In the genomic region with DNA sequence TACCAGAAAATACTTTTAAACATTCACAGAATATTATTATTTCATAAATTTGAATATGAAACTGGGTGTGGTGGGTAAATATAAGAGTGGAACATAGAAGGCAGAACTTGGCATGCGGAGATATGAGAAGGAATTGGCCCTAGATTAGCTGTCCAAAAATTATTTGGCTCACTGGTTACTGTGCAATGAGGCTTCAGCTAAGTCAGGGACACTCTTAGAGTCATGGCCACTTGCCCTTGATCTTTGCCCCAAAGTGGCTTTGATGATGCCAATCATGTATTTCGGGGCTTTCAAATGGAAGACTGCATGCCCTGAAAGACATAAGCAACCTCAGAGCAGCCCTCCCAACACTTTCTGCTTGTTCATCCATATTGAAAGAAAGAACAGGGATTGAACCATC, we compare ENCODE assay signal across 18 mouse cellular contexts.
A peak's percentile ranks its signal among the peaks of the same experiment; 100 is the strongest.
DNase-seq lines count a peak whose midpoint lies in the region; ATAC-seq lines count a peak whose summit lies in the region.
"Had no signal": no experiment of that assay in that cellular context is flagged by ENCODE, and none has a peak within 500 bp of the region (broad histone marks: within the 10 kb centered on the region; RNA-seq: fewer than 3 reads in every experiment).

No protein-coding gene starts in this region.

- H3K9me3 ChIP-seq in midbrain, embryonic 12.5 days, result no peaks in the 10 kb centered on the region
- no peaks in the 10 kb centered on the region for H3K9me3 ChIP-seq in midbrain, embryonic 11.5 days (ENCODE audit: control insufficient read depth, low read length)
- no peaks in the 10 kb centered on the region for H3K9me3 ChIP-seq in hindbrain, embryonic 13.5 days
- no peaks in the 10 kb centered on the region for H3K9me3 ChIP-seq in neural tube, embryonic 13.5 days
- H3K9me3 ChIP-seq: embryonic facial prominence, embryonic 13.5 days had no signal

- 0 out of 2 replicates have a peak, but pooled peaks have one; percentile 52 for ATAC-seq in midbrain, embryonic 12.5 days (ENCODE audit: low FRiP score, low read depth)
- no peak for ATAC-seq in midbrain, embryonic 11.5 days (ENCODE audit: low FRiP score)
- ATAC-seq in hindbrain, embryonic 13.5 days (ENCODE audit: low FRiP score), result peak; percentile 33; the same call in 1 of the 2 replicates
- no peak for ATAC-seq in neural tube, embryonic 13.5 days (ENCODE audit: low read depth)
- ATAC-seq: intestine, embryonic 16.5 days; Patski had no signal

- no peak overlapping the region for H3K4me3 ChIP-seq in midbrain, embryonic 12.5 days
- H3K4me3 ChIP-seq in midbrain, embryonic 11.5 days (ENCODE audit: low read depth, low read length), result no peak overlapping the region
- H3K4me3 ChIP-seq in hindbrain, embryonic 13.5 days, result no peak overlapping the region
- no peak overlapping the region for H3K4me3 ChIP-seq in neural tube, embryonic 13.5 days
- H3K4me3 ChIP-seq: embryonic facial prominence, embryonic 13.5 days had no signal

- H3K27me3 ChIP-seq in midbrain, embryonic 12.5 days, result no peaks in the 10 kb centered on the region
- H3K27me3 ChIP-seq in midbrain, embryonic 11.5 days (ENCODE audit: control insufficient read depth, insufficient read depth, low read length), result no peaks in the 10 kb centered on the region
- H3K27me3 ChIP-seq in hindbrain, embryonic 13.5 days, result no peaks in the 10 kb centered on the region
- H3K27me3 ChIP-seq in neural tube, embryonic 13.5 days, result no peaks in the 10 kb centered on the region
- H3K27me3 ChIP-seq: embryonic facial prominence, embryonic 13.5 days; Patski had no signal

- H3K4me2 ChIP-seq in midbrain, embryonic 12.5 days (replicated peaks), result no peak overlapping the region
- H3K4me2 ChIP-seq in midbrain, embryonic 11.5 days, result no peak overlapping the region
- no peak overlapping the region for H3K4me2 ChIP-seq in hindbrain, embryonic 13.5 days
- no peak overlapping the region for H3K4me2 ChIP-seq in neural tube, embryonic 13.5 days
- H3K4me2 ChIP-seq: embryonic facial prominence, embryonic 13.5 days; liver, embryonic 11.5 days; lung, embryonic 14.5 days had no signal

- peaks cover 9% of the 10 kb centered on the region; the same call in 1 of the 2 replicates for H3K4me1 ChIP-seq in midbrain, embryonic 12.5 days
- H3K4me1 ChIP-seq in midbrain, embryonic 11.5 days (ENCODE audit: control insufficient read depth, insufficient read depth, low read length), result peaks cover 5% of the 10 kb centered on the region; the same call in 1 of the 2 replicates
- H3K4me1 ChIP-seq in hindbrain, embryonic 13.5 days (replicated peaks), result peaks cover 14% of the 10 kb centered on the region
- H3K4me1 ChIP-seq in neural tube, embryonic 13.5 days (replicated peaks), result peaks cover 13% of the 10 kb centered on the region
- H3K4me1 ChIP-seq: embryonic facial prominence, embryonic 13.5 days had no signal

- peak; percentile 47 to 65 for DNase-seq in cerebellum, postnatal 10 days
- no peak for DNase-seq in cerebellum, adult 11 months
- DNase-seq in midbrain, embryonic 11.5 days (ENCODE audit: low spot score, missing footprints), result no peak
- no peak for DNase-seq in kidney, adult 9 months
- DNase-seq in testis, postnatal 14 days (ENCODE audit: low spot score), result no peak
- DNase-seq: B cell, adult 2 months; cerebellum, postnatal 25 days; gastrocnemius, postnatal 10 days; kidney, postnatal 14 days had no signal

- 0 out of 2 replicates have a peak overlapping the region, but pooled peaks have one; percentile 26 for H3K27ac ChIP-seq in midbrain, embryonic 12.5 days (replicated peaks)
- no peak overlapping the region for H3K27ac ChIP-seq in midbrain, embryonic 11.5 days (ENCODE audit: low read depth, low read length)
- peak overlapping the region; percentile 14 for H3K27ac ChIP-seq in hindbrain, embryonic 13.5 days
- peak overlapping the region; percentile 39 for H3K27ac ChIP-seq in neural tube, embryonic 13.5 days (replicated peaks)
- H3K27ac ChIP-seq: embryonic facial prominence, embryonic 13.5 days; macrophage had no signal

- 73% methylated on average over 2 of the region's 2 CpGs for WGBS in midbrain, embryonic 12.5 days
- WGBS in midbrain, embryonic 11.5 days, result 74% methylated on average over 2 of the region's 2 CpGs
- WGBS in hindbrain, embryonic 13.5 days, result 61% methylated on average over 2 of the region's 2 CpGs
- WGBS in neural tube, embryonic 13.5 days, result 82% methylated on average over 2 of the region's 2 CpGs

- no peak overlapping the region for H3K9ac ChIP-seq in midbrain, embryonic 12.5 days (replicated peaks)
- H3K9ac ChIP-seq in midbrain, embryonic 11.5 days (ENCODE audit: low read length), result no peak overlapping the region
- no peak overlapping the region for H3K9ac ChIP-seq in hindbrain, embryonic 13.5 days
- no peak overlapping the region for H3K9ac ChIP-seq in neural tube, embryonic 13.5 days
- H3K9ac ChIP-seq: embryonic facial prominence, embryonic 13.5 days; lung, embryonic 14.5 days had no signal

- H3K36me3 ChIP-seq in midbrain, embryonic 12.5 days, result no peaks in the 10 kb centered on the region
- H3K36me3 ChIP-seq in midbrain, embryonic 11.5 days (ENCODE audit: control insufficient read depth, insufficient read depth, low read length), result no peaks in the 10 kb centered on the region
- H3K36me3 ChIP-seq in hindbrain, embryonic 13.5 days, result no peaks in the 10 kb centered on the region
- no peaks in the 10 kb centered on the region for H3K36me3 ChIP-seq in neural tube, embryonic 13.5 days
- H3K36me3 ChIP-seq: embryonic facial prominence, embryonic 13.5 days had no signal

Comparison
In these comparisons a context has a peak if more than half of its experiments do, and no peak if none do; other contexts are left out.
1. DNase-seq: peak in cerebellum, postnatal 10 days (2 of 2); none in cerebellum, adult 11 months (single experiment), midbrain, embryonic 11.5 days (single experiment), kidney, adult 9 months (single experiment) and testis, postnatal 14 days (single experiment).
2. ATAC-seq: peak in midbrain, embryonic 12.5 days (single experiment) and hindbrain, embryonic 13.5 days (single experiment); none in midbrain, embryonic 11.5 days (single experiment) and neural tube, embryonic 13.5 days (single experiment).